Mouse (Mus musculus) megakaryocyte, embryonic 14.5 days (primary cell): ENCODE data around the gene Pdzd8.

Experiments
- FLI1 ChIP-seq: IDR thresholded peaks from 2 replicates; pipeline ENCODE4 v1.6.1; 2012; ENCODE audit warnings: low read length, inconsistent platforms, mixed read lengths
- GATA1 ChIP-seq: IDR thresholded peaks from 3 replicates; pipeline ENCODE4 v1.6.1; 2012; ENCODE audit warnings: mixed read lengths, low read length, inconsistent platforms, borderline replicate concordance

DNA sequence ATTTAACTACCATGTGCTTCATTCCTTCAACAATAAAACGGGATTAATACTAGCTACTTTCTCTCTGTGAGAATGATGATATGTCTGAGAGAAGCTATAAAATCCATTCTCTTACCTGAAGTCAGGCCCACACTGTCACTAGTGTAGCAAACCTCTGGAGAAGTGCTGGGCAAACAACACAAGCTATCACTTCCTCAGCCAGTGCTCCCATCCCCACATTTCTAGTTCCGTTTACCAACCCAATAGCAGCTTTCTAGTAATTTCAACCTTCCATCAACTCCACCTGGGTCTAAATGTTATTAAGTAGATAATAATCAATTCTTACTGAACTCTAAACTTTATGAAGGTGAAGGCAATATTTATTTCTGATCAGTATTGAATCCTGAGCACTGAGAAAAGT lies 2.6 kb downstream of the Pdzd8 start:
- TF ChIP-seq GATA1, result no peak
- no peak for TF ChIP-seq FLI1
